Mouse (Mus musculus): ENCODE measurements around the gene Lalba.
"Not testable (repeated sequence)": the region's sequence is repeated elsewhere in the genome, so short reads cannot be mapped to it uniquely, and the experiment has no call there.

DNA sequence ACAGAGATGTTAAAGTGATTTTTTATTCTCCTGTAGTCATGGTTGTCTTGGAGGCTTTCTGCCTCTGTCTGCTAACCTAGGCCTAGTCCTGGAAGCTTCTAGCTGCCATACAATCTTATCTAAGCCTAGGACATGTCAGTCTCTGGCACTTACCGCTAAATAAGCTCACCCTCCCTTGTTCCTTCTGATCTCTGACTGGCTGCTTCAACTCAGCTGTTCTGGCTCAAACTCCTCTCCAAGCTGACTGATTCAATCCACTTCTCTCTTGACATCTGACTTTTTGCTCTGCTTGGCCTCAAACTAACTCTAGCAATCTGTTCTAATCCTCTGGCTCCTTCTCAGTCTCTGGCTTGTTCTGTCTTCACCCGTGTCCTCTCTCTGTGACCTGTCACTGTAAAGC, 32.3 kb upstream of the Lalba start:
- TF ChIP-seq POLR2A (IDR thresholded peaks at IDR 0.05; ENCODE audit: insufficient read depth, low read length); CTCF (IDR thresholded peaks at IDR 0.05; ENCODE audit: low read depth, low read length); EP300 (IDR thresholded peaks at IDR 0.05; ENCODE audit: insufficient read depth, low read depth, low read length): not testable (repeated sequence)
